Mouse (Mus musculus) liver, embryonic 13.5 days (tissue): ENCODE measurements around the gene Gzma. TPM values are rescaled to one million over a fixed set of nuclear protein-coding genes. Genes with fewer than 3 reads are reported as not detected.

Source experiments
- ATAC-seq: fragments of 200-750 bp; cut with Nextera tagmentation; 2 replicates; pipeline ENCODE4 v1.8.0; 2017; ENCODE audit warnings: low read depth, mild to moderate bottlenecking, moderate number of reproducible peaks, moderate library complexity
- DNase-seq: peaks from one replicate; pipeline ENCODE4 v3.0.0; 2022
- H3K27ac ChIP-seq: fragments of 300-500 bp; sonication (generic); 2 replicates; pipeline ENCODE4 v1.5.1; 2015; ENCODE audit warnings: moderate library complexity, mild to moderate bottlenecking, inconsistent platforms
- H3K27me3 ChIP-seq: fragments of 300-500 bp; sonication (generic); 2 replicates; pipeline ENCODE4 v1.6.1; 2015; ENCODE audit warnings: mild to moderate bottlenecking, inconsistent platforms
- H3K36me3 ChIP-seq: fragments of 300-500 bp; sonication (generic); 2 replicates; pipeline ENCODE4 v1.6.1; 2015; ENCODE audit warnings: mild to moderate bottlenecking, inconsistent platforms
- H3K4me1 ChIP-seq: fragments of 300-500 bp; sonication (generic); replicated peaks from 2 replicates; pipeline ENCODE4 v1.6.1; 2015; ENCODE audit warnings: inconsistent platforms
- H3K4me2 ChIP-seq: fragments of 300-500 bp; sonication (generic); 2 replicates; pipeline ENCODE4 v1.6.1; 2015; ENCODE audit warnings: inconsistent platforms, mild to moderate bottlenecking, moderate library complexity
- H3K4me3 ChIP-seq: fragments of 300-500 bp; sonication (generic); replicated peaks from 2 replicates; pipeline ENCODE4 v1.5.1; 2015; ENCODE audit warnings: mild to moderate bottlenecking, inconsistent platforms
- H3K9ac ChIP-seq: fragments of 300-500 bp; sonication (generic); 2 replicates; pipeline ENCODE4 v1.6.1; 2015; ENCODE audit warnings: mild to moderate bottlenecking, inconsistent platforms
- H3K9me3 ChIP-seq: fragments of 300-500 bp; sonication (generic); replicated peaks from 2 replicates; pipeline ENCODE4 v1.6.1; 2016; ENCODE audit warnings: inconsistent platforms
- WGBS: fragments of 180-500 bp; shearing (Covaris S2); methylation state at CpG from one replicate; pipeline ENCODE4 v1.1.7; 2015; ENCODE audit not compliant: insufficient replicate concordance; 5-methylcytosine and 5-hydroxymethylcytosine counted together
- polyA plus RNA-seq: library from polyadenylated mRNA; unstranded; fragments of >200 nt; fragmentation: Nextera tagmentation; extraction: Ambion mirVana; gene quantifications from 2 replicates; pipeline ENCODE4 v1.2.1, GENCODE M21; 2015

The Gzma gene
- polyA plus RNA-seq, 1 experiment from 2014 or later = not detected

- H3K4me1 ChIP-seq = peaks cover 8% of the 10 kb centered on the region
- DNase-seq (no peak), ATAC-seq (no peak)
- H3K9ac ChIP-seq = no peak overlapping the region
- H3K27ac ChIP-seq = no peak overlapping the region
- H3K9me3 ChIP-seq = no peaks in the 10 kb centered on the region
- H3K4me2 ChIP-seq = no peak overlapping the region
- H3K27me3 ChIP-seq = no peaks in the 10 kb centered on the region
- no peak overlapping the region for H3K4me3 ChIP-seq
- 57% methylated on average over 13 of the region's 13 CpGs for WGBS
- no peaks in the 10 kb centered on the region for H3K36me3 ChIP-seq
Observed at GRCm38 (mm10) chr13:113087226-113088017, 13.4 kb downstream of the Gzma start.

- Histone ChIP-seq H3K4me3 (no peak overlapping the region), H3K27ac (no peak overlapping the region), H3K4me2 (no peak overlapping the region), H3K27me3 (no peaks in the 10 kb centered on the region), H3K36me3 (no peaks in the 10 kb centered on the region), H3K4me1 (peaks cover 8% of the 10 kb centered on the region), H3K9ac (no peak overlapping the region), H3K9me3 (no peaks in the 10 kb centered on the region)
- ATAC-seq (peak; percentile 50), DNase-seq (no peak)
- 15% methylated on average over 5 of the region's 5 CpGs for WGBS
Observed at GRCm38 (mm10) chr13:113084732-113085131, 16.0 kb downstream of the Gzma start.

- H3K27ac ChIP-seq = no peak overlapping the region
- no peak overlapping the region for H3K4me2 ChIP-seq
- H3K9me3 ChIP-seq = no peaks in the 10 kb centered on the region
Observed at GRCm38 (mm10) chr13:113082101-113082500, 18.7 kb downstream of the Gzma start.

GRCm38 (mm10) chr13:113079021-113079420 is 21.8 kb downstream of the Gzma start:
- H3K4me3 ChIP-seq = no peak overlapping the region
- H3K9ac ChIP-seq = no peak overlapping the region
- DNase-seq = no peak
- no peaks in the 10 kb centered on the region for H3K36me3 ChIP-seq
- no peaks in the 10 kb centered on the region for H3K9me3 ChIP-seq
- no peak overlapping the region for H3K4me2 ChIP-seq
- WGBS = 72% methylated on average over 9 of the region's 9 CpGs
- no peak for ATAC-seq
- H3K27ac ChIP-seq = no peak overlapping the region
- H3K27me3 ChIP-seq = no peaks in the 10 kb centered on the region
- no peaks in the 10 kb centered on the region for H3K4me1 ChIP-seq

More at GRCm38 (mm10) chr13:113082101-113082500, 18.7 kb downstream of the Gzma start:
- ATAC-seq (no peak), DNase-seq (no peak)
- Histone ChIP-seq H3K4me3 (no peak overlapping the region), H3K9ac (no peak overlapping the region), H3K4me1 (peaks cover 8% of the 10 kb centered on the region), H3K36me3 (no peaks in the 10 kb centered on the region), H3K27me3 (no peaks in the 10 kb centered on the region)
- WGBS = 49% methylated on average over 1 of the region's 1 CpGs

GRCm38 (mm10) chr13:113064542-113064941 is 36.2 kb downstream of the Gzma start:
- 77% methylated on average over 9 of the region's 9 CpGs for WGBS
- ATAC-seq = no peak
- Histone ChIP-seq H3K27ac (no peak overlapping the region), H3K9me3 (no peaks in the 10 kb centered on the region), H3K4me2 (no peak overlapping the region), H3K4me1 (no peaks in the 10 kb centered on the region), H3K4me3 (no peak overlapping the region), H3K27me3 (no peaks in the 10 kb centered on the region), H3K9ac (no peak overlapping the region), H3K36me3 (no peaks in the 10 kb centered on the region)
- DNase-seq = no peak

GRCm38 (mm10) chr13:113061746-113062145 is 39.0 kb downstream of the Gzma start:
- no peaks in the 10 kb centered on the region for H3K27me3 ChIP-seq
- H3K9ac ChIP-seq = no peak overlapping the region
- no peak overlapping the region for H3K4me2 ChIP-seq
- DNase-seq = no peak
- H3K4me1 ChIP-seq = no peaks in the 10 kb centered on the region
- no peak overlapping the region for H3K27ac ChIP-seq
- no peak for ATAC-seq
- 74% methylated on average over 6 of the region's 6 CpGs for WGBS
- 0 out of 2 replicates have a peak, but pooled peaks cover 3% of the 10 kb centered on the region for H3K9me3 ChIP-seq
- no peak overlapping the region for H3K4me3 ChIP-seq
- no peaks in the 10 kb centered on the region for H3K36me3 ChIP-seq

GRCm38 (mm10) chr13:113055826-113056225 is 45.0 kb downstream of the Gzma start:
- ATAC-seq (no peak), DNase-seq (no peak)
- Histone ChIP-seq H3K27ac (no peak overlapping the region), H3K9me3 (0 out of 2 replicates have a peak, but pooled peaks cover 7% of the 10 kb centered on the region), H3K4me2 (no peak overlapping the region), H3K36me3 (no peaks in the 10 kb centered on the region), H3K4me3 (no peak overlapping the region), H3K4me1 (no peaks in the 10 kb centered on the region), H3K27me3 (no peaks in the 10 kb centered on the region), H3K9ac (no peak overlapping the region)
- WGBS = 50% methylated on average over 8 of the region's 8 CpGs

GRCm38 (mm10) chr13:113054230-113054629 is 46.6 kb downstream of the Gzma start:
- Histone ChIP-seq H3K36me3 (no peaks in the 10 kb centered on the region), H3K4me2 (no peak overlapping the region), H3K4me3 (no peak overlapping the region), H3K9me3 (0 out of 2 replicates have a peak, but pooled peaks cover 7% of the 10 kb centered on the region), H3K27ac (no peak overlapping the region), H3K9ac (no peak overlapping the region), H3K27me3 (no peaks in the 10 kb centered on the region), H3K4me1 (no peaks in the 10 kb centered on the region)
- 50% methylated on average over 8 of the region's 8 CpGs for WGBS
- no peak for DNase-seq
- no peak for ATAC-seq

GRCm38 (mm10) chr13:113047647-113048046 is 53.1 kb downstream of the Gzma start:
- Histone ChIP-seq H3K9ac (no peak overlapping the region), H3K27me3 (peaks cover 14% of the 10 kb centered on the region), H3K9me3 (no peaks in the 10 kb centered on the region), H3K4me3 (no peak overlapping the region), H3K36me3 (no peaks in the 10 kb centered on the region), H3K27ac (no peak overlapping the region), H3K4me1 (no peaks in the 10 kb centered on the region), H3K4me2 (no peak overlapping the region)
- no peak for ATAC-seq
- 67% methylated on average over 3 of the region's 3 CpGs for WGBS
- no peak for DNase-seq

GRCm38 (mm10) chr13:113047018-113047417 is 53.8 kb downstream of the Gzma start:
- no peak for DNase-seq
- no peaks in the 10 kb centered on the region for H3K36me3 ChIP-seq
- H3K4me1 ChIP-seq = no peaks in the 10 kb centered on the region
- no peak overlapping the region for H3K27ac ChIP-seq
- no peaks in the 10 kb centered on the region for H3K9me3 ChIP-seq
- ATAC-seq = no peak
- peaks cover 14% of the 10 kb centered on the region for H3K27me3 ChIP-seq
- H3K4me3 ChIP-seq = no peak overlapping the region
- no peak overlapping the region for H3K9ac ChIP-seq
- H3K4me2 ChIP-seq = no peak overlapping the region

- Histone ChIP-seq H3K4me3 (peak within 1 kb of the TSS; percentile 16), H3K36me3 (no peaks in the 10 kb centered on the region), H3K4me2 (peak within 1 kb of the TSS; percentile 46), H3K9ac (0 out of 2 replicates have a peak within 1 kb of the TSS, but pooled peaks have one; percentile 23), H3K27ac (no peak within 1 kb of the TSS), H3K27me3 (peaks cover 14% of the 10 kb centered on the region), H3K9me3 (no peaks in the 10 kb centered on the region), H3K4me1 (no peaks in the 10 kb centered on the region)
- ATAC-seq (no peak), DNase-seq (no peak)
- WGBS = 6% methylated on average over 21 of the region's 21 CpGs
Observed at GRCm38 (mm10) chr13:113046211-113046883, 54.4 kb downstream of the Gzma start, which contains the start of gene Gpx8. Gene Gpx8, minus strand, starts transcription at chr13:113046410.
